Mouse (Mus musculus) olfactory bulb, adult 2 months (tissue): ENCODE results near the gene Polm.

Experiments
- CTCF ChIP-seq: fragments of 200-500 bp; IDR thresholded peaks from 2 replicates; pipeline ENCODE4 v1.5.1; 2012; ENCODE audit warnings: low read depth, mild to moderate bottlenecking, low read length, moderate library complexity; ENCODE audit not compliant: insufficient read depth
- POLR2A ChIP-seq: fragments of 200-500 bp; IDR thresholded peaks from 2 replicates; pipeline ENCODE4 v1.6.1; 2012; ENCODE audit warnings: mild to moderate bottlenecking, low read depth, low read length, moderate library complexity; ENCODE audit not compliant: insufficient read depth

GRCm38 (mm10) chr11:5778481-5778880 is 59.3 kb downstream of the Polm start:
- TF ChIP-seq CTCF: no peak
- TF ChIP-seq POLR2A: no peak
